Mouse (Mus musculus) ZHBTc4 (cell line): ENCODE measurements around the gene Gm7145.
A peak's percentile ranks its signal among the peaks of the same experiment; 100 is the strongest.
"Not testable (repeated sequence)": the region's sequence is repeated elsewhere in the genome, so short reads cannot be mapped to it uniquely, and the experiment has no call there.

Experiments used
- DNase-seq: peaks from one replicate; pipeline ENCODE4 v3.0.0-alpha.2; 2011; ENCODE audit warnings: low read depth, low spot score

Gm7145 gene

DNA sequence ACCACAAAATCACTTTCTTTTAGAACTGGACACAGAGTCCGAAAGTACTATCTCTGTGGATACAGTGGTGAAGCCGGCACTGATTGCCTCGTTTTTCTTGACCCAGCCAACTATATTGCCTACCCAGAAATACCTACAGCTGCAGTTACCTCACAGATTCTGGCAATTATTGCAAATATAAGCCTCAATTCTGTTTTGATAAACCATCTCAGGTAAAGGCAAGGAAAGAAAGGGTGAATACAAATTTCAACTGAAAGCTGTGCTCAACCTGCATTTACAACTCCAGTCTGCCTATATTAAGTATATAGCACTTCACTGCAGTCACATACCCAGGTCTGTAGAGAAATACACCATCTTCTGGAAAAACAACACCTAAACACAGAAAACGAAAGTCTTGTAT lies at the start of gene Gm7145:
Gm7145 (plus strand) TSS at position 301 of the 400 bp plus-strand sequence.
- DNase-seq = no peak

DNA sequence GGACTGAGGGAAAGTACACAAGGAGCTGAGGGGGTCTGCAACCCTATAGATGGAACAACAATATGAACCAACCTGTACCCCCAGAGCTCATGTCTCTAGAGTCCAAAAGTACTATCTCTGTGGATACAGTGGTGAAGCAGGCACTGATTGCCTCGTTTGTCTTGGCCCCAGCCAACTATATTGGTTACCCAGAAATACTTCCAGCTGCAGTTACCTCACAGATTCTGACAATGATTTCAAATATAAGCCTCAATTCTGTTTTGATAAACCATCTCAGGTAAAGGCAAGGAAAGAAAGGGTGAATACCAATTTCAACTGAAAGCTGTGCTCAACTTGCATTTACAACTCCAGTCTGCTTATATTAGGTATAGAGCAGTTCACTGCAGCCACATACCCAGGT lies 38.0 kb upstream of the Gm7145 start, which contains the start of gene Gm28168:
Gm28168 (plus strand) TSS at position 301 of the 400 bp plus-strand sequence.
- not testable (repeated sequence) for DNase-seq

GRCm38 (mm10) chr1:118003876-118004275 lies 38.1 kb downstream of the Gm7145 start:
- DNase-seq = peak; percentile 51

DNA sequence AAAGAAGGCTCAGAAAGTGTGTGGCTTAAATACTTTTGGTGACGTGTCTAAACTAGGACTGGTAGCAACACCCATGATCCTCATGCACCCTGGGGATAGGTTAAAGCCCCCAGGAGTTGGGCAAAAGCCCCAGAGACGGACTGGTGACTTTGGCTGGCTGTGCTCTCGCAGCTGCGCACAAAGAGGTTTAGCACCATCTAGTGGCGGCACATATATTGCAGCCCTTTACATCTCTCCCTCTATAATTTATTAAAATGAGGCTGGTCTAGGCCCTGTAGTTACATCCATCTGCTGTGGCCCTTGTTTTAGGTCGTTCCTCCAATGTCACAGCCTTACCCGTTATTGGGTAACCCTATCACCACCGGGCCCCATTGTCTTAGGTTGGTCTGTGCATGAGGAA lies 47.0 kb downstream of the Gm7145 start:
- peak; percentile 31 for DNase-seq
